ENCODE assay signal across 24 mouse cellular contexts in genomic region chrX:8013569-8014314, GRCm38 (mm10). TPM values are rescaled to one million over a fixed set of nuclear protein-coding genes. Genes with fewer than 3 reads are reported as not detected.
DNase-seq lines count a peak whose midpoint lies in the region; ATAC-seq and TF ChIP-seq lines count a peak whose summit lies in the region.
"Had no signal": no experiment of that assay in that cellular context is flagged by ENCODE, and none has a peak within 500 bp of the region (broad histone marks: within the 10 kb centered on the region; RNA-seq: fewer than 3 reads in every experiment).

No protein-coding gene starts in this region.

- no peak for TF ChIP-seq CTCF in layer of hippocampus, adult 2 months (conservative IDR thresholded peaks at IDR 0.05)

- intact Hi-C loops in left cerebral cortex, postnatal 36 days (cut with DNase I), result loop anchor here (10.0 kb wide), 1 partner anchor 69 kb away; the partner anchor contains the start of gene Hdac6

- H3K27ac ChIP-seq in midbrain, embryonic 10.5 days (replicated peaks), result peak overlapping the region; percentile 79
- H3K27ac ChIP-seq in midbrain, embryonic 15.5 days, result no peak overlapping the region
- no peak overlapping the region for H3K27ac ChIP-seq in forebrain, embryonic 15.5 days (replicated peaks)
- H3K27ac ChIP-seq in layer of hippocampus, adult 2 months, result no peak overlapping the region
- H3K27ac ChIP-seq: limb, embryonic 10.5 days; liver, embryonic 13.5 days; lung, embryonic 15.5 days; macrophage had no signal

- H3K4me3 ChIP-seq in midbrain, embryonic 10.5 days, result peak overlapping the region; percentile 9; the same call in 1 of the 2 replicates
- no peak overlapping the region for H3K4me3 ChIP-seq in midbrain, embryonic 15.5 days
- no peak overlapping the region for H3K4me3 ChIP-seq in forebrain, embryonic 15.5 days
- no peak overlapping the region for H3K4me3 ChIP-seq in layer of hippocampus, adult 2 months
- H3K4me3 ChIP-seq: limb, embryonic 10.5 days; liver, embryonic 13.5 days; lung, embryonic 15.5 days had no signal

- 0 out of 2 replicates have a peak, but pooled peaks cover 4% of the 10 kb centered on the region for H3K9me3 ChIP-seq in midbrain, embryonic 10.5 days (replicated peaks)
- H3K9me3 ChIP-seq in midbrain, embryonic 15.5 days, result no peaks in the 10 kb centered on the region
- no peaks in the 10 kb centered on the region for H3K9me3 ChIP-seq in forebrain, embryonic 15.5 days
- H3K9me3 ChIP-seq: limb, embryonic 10.5 days; liver, embryonic 13.5 days; lung, embryonic 15.5 days had no signal

- H3K27me3 ChIP-seq in midbrain, embryonic 10.5 days (ENCODE audit: low read depth, poor library complexity, severe bottlenecking), result no peaks in the 10 kb centered on the region
- no peaks in the 10 kb centered on the region for H3K27me3 ChIP-seq in midbrain, embryonic 15.5 days (replicated peaks)
- H3K27me3 ChIP-seq in forebrain, embryonic 15.5 days, result no peaks in the 10 kb centered on the region
- H3K27me3 ChIP-seq: liver, embryonic 13.5 days; lung, embryonic 15.5 days had no signal

- 24% methylated on average over 7 of the region's 8 CpGs for WGBS in midbrain, embryonic 10.5 days
- 26% methylated on average over 7 of the region's 8 CpGs for WGBS in midbrain, embryonic 15.5 days
- 18% methylated on average over 8 of the region's 8 CpGs for WGBS in forebrain, embryonic 15.5 days

- H3K4me1 ChIP-seq in midbrain, embryonic 10.5 days, result peaks cover 14% of the 10 kb centered on the region
- H3K4me1 ChIP-seq in midbrain, embryonic 15.5 days, result no peaks in the 10 kb centered on the region
- H3K4me1 ChIP-seq in forebrain, embryonic 15.5 days, result peaks cover 3% of the 10 kb centered on the region; the same call in 1 of the 2 replicates
- H3K4me1 ChIP-seq: limb, embryonic 10.5 days; lung, embryonic 15.5 days had no signal

- no peak overlapping the region for H3K4me2 ChIP-seq in midbrain, embryonic 15.5 days
- H3K4me2 ChIP-seq in forebrain, embryonic 15.5 days (replicated peaks), result no peak overlapping the region
- H3K4me2 ChIP-seq: liver, embryonic 13.5 days; lung, embryonic 15.5 days had no signal

- no peak overlapping the region for H3K9ac ChIP-seq in midbrain, embryonic 15.5 days
- H3K9ac ChIP-seq in forebrain, embryonic 15.5 days (replicated peaks), result no peak overlapping the region
- H3K9ac ChIP-seq: liver, embryonic 13.5 days; lung, embryonic 15.5 days had no signal

- no peak for ATAC-seq in midbrain, embryonic 15.5 days (replicated peaks)
- ATAC-seq in forebrain, embryonic 15.5 days (replicated peaks), result 0 out of 2 replicates have a peak, but pooled peaks have one; percentile 48
- ATAC-seq: activated CD4-positive, CD25-positive, alpha-beta regulatory T cell, adult 4 months had no signal

- no peaks in the 10 kb centered on the region for H3K36me3 ChIP-seq in midbrain, embryonic 10.5 days
- no peaks in the 10 kb centered on the region for H3K36me3 ChIP-seq in midbrain, embryonic 15.5 days (replicated peaks)
- H3K36me3 ChIP-seq in forebrain, embryonic 15.5 days, result no peaks in the 10 kb centered on the region
- H3K36me3 ChIP-seq: limb, embryonic 10.5 days; liver, embryonic 13.5 days; lung, embryonic 15.5 days had no signal

- DNase-seq in midbrain, embryonic 10.5 days (ENCODE audit: low spot score), result peak; percentile 45
- DNase-seq in ES-CJ7 (ENCODE audit: low read depth, low spot score) (peak; percentile 86), ZHBTc4 (ENCODE audit: low read depth, low spot score) (peak; percentile 83)
- no peak for DNase-seq in layer of hippocampus, adult 2 months (ENCODE audit: low spot score in 2 of 2)
- DNase-seq in left cerebral cortex, postnatal 36 days (ENCODE audit: low spot score in 2 of 2), result no peak
- DNase-seq in gastrocnemius, adult 8-10 months (ENCODE audit: low spot score in 2 of 2), result no peak
- DNase-seq: adrenal gland, postnatal 14 days; cerebellum, adult 2 months; gastrocnemius, postnatal 36 days; kidney, adult 8-10 months; kidney, postnatal 36 days; liver, embryonic 13.5 days; thymus, adult 2 months had no signal

RNA-seq across cellular contexts. Expression of gene Glod5, which starts 4.5 kb away (rescaled TPM):
- 0.54 and 0.56 TPM in 2 replicates for polyA plus RNA-seq in midbrain, embryonic 10.5 days (2016; fragmentation: Nextera tagmentation; extraction: Ambion mirVana)
- 0.27 and 0.46 TPM in 2 replicates for polyA plus RNA-seq in midbrain, embryonic 15.5 days (2015; fragmentation: Nextera tagmentation; extraction: Ambion mirVana)
- polyA plus RNA-seq in forebrain, embryonic 15.5 days (2015; fragmentation: Nextera tagmentation; extraction: Ambion mirVana), result 0.29 and 0.36 TPM in 2 replicates
- under 1 TPM in 1 of 2 experiments, not detected in 1; 0.59 TPM for total RNA-seq in layer of hippocampus, adult 2 months (2021)
- total RNA-seq in left cerebral cortex, postnatal 36 days (2021), result under 1 TPM in 1 of 2 experiments, not detected in 1; 0.69 TPM
- not detected for total RNA-seq in gastrocnemius, adult 8-10 months (2022)
- total RNA-seq: adrenal gland, postnatal 14 days; common myeloid progenitor, adult 5-6 weeks; gastrocnemius, postnatal 36 days; monocyte, adult 5-6 weeks; neutrophil, adult 5-6 weeks had no signal
- polyA plus RNA-seq: activated CD4-positive, CD25-positive, alpha-beta regulatory T cell, adult 4 months; limb, embryonic 10.5 days; lung, embryonic 15.5 days; macrophage; thymus, adult 2 months; urinary bladder, adult 2 months had no signal

RNA-seq across cellular contexts. Expression of gene Gata1, which starts 35.9 kb away (rescaled TPM):
- 5.4 and 7.8 TPM in 2 replicates for polyA plus RNA-seq in midbrain, embryonic 10.5 days (2016; fragmentation: Nextera tagmentation; extraction: Ambion mirVana)
- polyA plus RNA-seq in midbrain, embryonic 15.5 days (2015; fragmentation: Nextera tagmentation; extraction: Ambion mirVana), result 0.12 and 0.42 TPM in 2 replicates
- 0.09 and 0.15 TPM in 2 replicates for polyA plus RNA-seq in forebrain, embryonic 15.5 days (2015; fragmentation: Nextera tagmentation; extraction: Ambion mirVana)
- total RNA-seq in layer of hippocampus, adult 2 months (2021), result not detected
- not detected for total RNA-seq in left cerebral cortex, postnatal 36 days (2021)
- under 1 TPM in 1 of 4 experiments, not detected in 3; 0.13 TPM for total RNA-seq in gastrocnemius, adult 8-10 months (2022)
- total RNA-seq: gastrocnemius, postnatal 36 days; layer of hippocampus, postnatal 25 days had no signal
- polyA plus RNA-seq: cerebellum, adult 2 months had no signal

Comparison
In these comparisons a context has a peak if more than half of its experiments do, and no peak if none do; other contexts are left out.
1. DNase-seq: peak in midbrain, embryonic 10.5 days (single experiment), ES-CJ7 (single experiment) and ZHBTc4 (single experiment); none in layer of hippocampus, adult 2 months (0 of 2), left cerebral cortex, postnatal 36 days (0 of 2) and gastrocnemius, adult 8-10 months (0 of 2).